Mouse (Mus musculus): Measurements from ENCODE around the gene Nlrp3.
A peak's percentile ranks its signal among the peaks of the same experiment; 100 is the strongest.

- TF ChIP-seq CTCF (IDR thresholded peaks at IDR 0.05; ENCODE audit: low read depth) (peak; percentile 20; the same call in 1 of the 2 replicates), EP300 (optimal IDR thresholded peaks at IDR 0.05) (no peak)
These were observed 43.6 kb upstream of the Nlrp3 start for GRCm38 (mm10) chr11:59497747-59498146.
